Mouse (Mus musculus): ENCODE measurements around the gene Arhgap22. TPM values are rescaled to one million over a fixed set of nuclear protein-coding genes. Genes with fewer than 3 reads are reported as not detected.

Gene Arhgap22
- polyA plus RNA-seq, 1 experiment from 2014 or later = 1.8 TPM

GRCm38 (mm10) chr14:33278374-33278773 is 64.5 kb downstream of the Arhgap22 start:
- WGBS = 71% methylated on average over 2 of the region's 2 CpGs
- Histone ChIP-seq H3K36me3 (ENCODE audit: control insufficient read depth, insufficient read depth, low read length) (no peaks in the 10 kb centered on the region), H3K9ac (ENCODE audit: low read length) (no peak overlapping the region), H3K4me3 (ENCODE audit: low read depth, low read length) (no peak overlapping the region), H3K9me3 (ENCODE audit: control insufficient read depth, low read length) (no peaks in the 10 kb centered on the region), H3K4me1 (replicated peaks; ENCODE audit: control insufficient read depth, insufficient read depth, low read length) (no peaks in the 10 kb centered on the region), H3K27ac (ENCODE audit: low read depth, low read length) (no peak overlapping the region), H3K4me2 (ENCODE audit: low read depth, low read length, severe bottlenecking) (no peak overlapping the region), H3K27me3 (ENCODE audit: control insufficient read depth, insufficient read depth, low read length) (no peaks in the 10 kb centered on the region)
- ATAC-seq (replicated peaks; ENCODE audit: low FRiP score) = no peak
- no peak for DNase-seq (ENCODE audit: low spot score)

DNA sequence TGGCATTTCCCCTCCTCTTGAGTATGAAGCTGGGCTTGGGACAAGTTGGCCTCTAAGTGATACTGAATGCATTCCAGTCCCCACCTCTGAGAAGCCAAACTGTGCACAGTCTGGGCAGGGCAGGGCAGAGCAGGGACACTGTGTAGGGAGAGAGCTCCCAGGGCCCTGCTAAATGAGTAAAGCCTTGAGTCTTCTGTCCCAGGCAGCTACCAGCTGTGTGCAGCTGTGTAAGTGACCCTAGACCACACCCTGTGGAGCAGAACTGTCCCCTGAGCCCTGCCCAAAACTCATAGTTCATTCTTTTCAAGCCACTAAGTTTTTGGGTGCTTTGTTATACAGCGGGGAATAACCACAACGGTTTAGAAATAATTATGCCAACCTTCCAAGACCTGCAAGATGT is 67.1 kb downstream of the Arhgap22 start:
- no peak overlapping the region for H3K4me2 ChIP-seq (ENCODE audit: low read depth, low read length, severe bottlenecking)
- no peaks in the 10 kb centered on the region for H3K27me3 ChIP-seq (ENCODE audit: control insufficient read depth, insufficient read depth, low read length)
- H3K9ac ChIP-seq (ENCODE audit: low read length) = no peak overlapping the region
- H3K9me3 ChIP-seq (ENCODE audit: control insufficient read depth, low read length) = no peaks in the 10 kb centered on the region
- no peaks in the 10 kb centered on the region for H3K4me1 ChIP-seq (replicated peaks; ENCODE audit: control insufficient read depth, insufficient read depth, low read length)
- ATAC-seq (replicated peaks; ENCODE audit: low FRiP score) (no peak), DNase-seq (ENCODE audit: low spot score) (no peak)
- no peak overlapping the region for H3K27ac ChIP-seq (ENCODE audit: low read depth, low read length)
- H3K4me3 ChIP-seq (ENCODE audit: low read depth, low read length) = no peak overlapping the region
- 94% methylated on average over 2 of the region's 2 CpGs for WGBS
- no peaks in the 10 kb centered on the region for H3K36me3 ChIP-seq (ENCODE audit: control insufficient read depth, insufficient read depth, low read length)

DNA sequence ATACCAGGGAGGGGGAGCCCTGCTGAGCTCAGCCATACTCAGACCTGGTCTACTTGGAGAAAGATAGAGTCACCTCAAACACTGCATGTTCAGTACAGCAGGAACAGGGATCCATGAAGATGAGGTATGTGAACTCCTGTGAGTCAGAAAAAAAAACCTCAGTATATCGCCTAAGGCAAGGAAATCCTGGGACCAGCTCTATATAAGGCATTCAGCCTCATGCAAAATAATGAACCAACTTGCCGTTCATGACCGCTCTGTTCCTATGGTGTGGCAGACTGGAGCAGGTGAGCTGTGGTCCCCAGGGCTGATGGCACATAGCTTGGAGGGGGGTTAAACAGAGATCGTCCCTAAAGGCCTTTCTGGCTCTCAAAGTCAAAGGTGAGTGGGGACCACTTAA is 68.6 kb downstream of the Arhgap22 start:
- WGBS = 89% methylated on average over 4 of the region's 4 CpGs
- ATAC-seq (replicated peaks; ENCODE audit: low FRiP score) = no peak
- Histone ChIP-seq H3K4me3 (ENCODE audit: low read depth, low read length) (no peak overlapping the region), H3K36me3 (ENCODE audit: control insufficient read depth, insufficient read depth, low read length) (no peaks in the 10 kb centered on the region), H3K27me3 (ENCODE audit: control insufficient read depth, insufficient read depth, low read length) (no peaks in the 10 kb centered on the region), H3K27ac (ENCODE audit: low read depth, low read length) (no peak overlapping the region), H3K4me1 (replicated peaks; ENCODE audit: control insufficient read depth, insufficient read depth, low read length) (no peaks in the 10 kb centered on the region), H3K9me3 (ENCODE audit: control insufficient read depth, low read length) (no peaks in the 10 kb centered on the region), H3K4me2 (ENCODE audit: low read depth, low read length, severe bottlenecking) (no peak overlapping the region), H3K9ac (ENCODE audit: low read length) (no peak overlapping the region)
- no peak for DNase-seq (ENCODE audit: low spot score)

GRCm38 (mm10) chr14:33287920-33288319 is 74.1 kb downstream of the Arhgap22 start:
- Histone ChIP-seq H3K4me1 (replicated peaks; ENCODE audit: control insufficient read depth, insufficient read depth, low read length) (no peaks in the 10 kb centered on the region), H3K36me3 (ENCODE audit: control insufficient read depth, insufficient read depth, low read length) (no peaks in the 10 kb centered on the region), H3K4me3 (ENCODE audit: low read depth, low read length) (no peak overlapping the region), H3K9me3 (ENCODE audit: control insufficient read depth, low read length) (no peaks in the 10 kb centered on the region), H3K4me2 (ENCODE audit: low read depth, low read length, severe bottlenecking) (no peak overlapping the region), H3K27me3 (ENCODE audit: control insufficient read depth, insufficient read depth, low read length) (no peaks in the 10 kb centered on the region), H3K9ac (ENCODE audit: low read length) (no peak overlapping the region), H3K27ac (ENCODE audit: low read depth, low read length) (no peak overlapping the region)
- whole genome bisulfite sequencing = 72% methylated on average over 4 of the region's 4 CpGs
- DNase-seq (ENCODE audit: low spot score) (no peak), ATAC-seq (replicated peaks; ENCODE audit: low FRiP score) (no peak)

DNA sequence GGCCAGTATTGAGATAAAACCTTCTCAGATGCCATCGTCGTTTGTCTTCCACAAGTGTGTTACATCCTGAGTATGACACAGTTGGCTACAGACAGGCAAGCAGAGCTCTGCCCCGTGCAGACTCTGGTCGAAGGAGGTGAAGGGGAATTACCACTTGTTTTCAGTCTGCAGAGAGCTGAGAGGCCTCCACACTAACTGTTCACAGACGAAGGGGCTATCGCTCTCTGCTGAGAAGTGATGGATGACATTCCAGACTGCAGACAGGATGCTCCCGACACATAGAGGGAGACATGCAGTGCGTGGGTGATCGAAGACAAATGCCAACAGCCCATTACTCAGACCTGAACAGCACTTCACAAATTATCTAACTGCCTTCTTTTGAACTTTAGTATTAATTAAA is 76.2 kb downstream of the Arhgap22 start:
- Histone ChIP-seq H3K27ac (ENCODE audit: low read depth, low read length) (no peak overlapping the region), H3K4me1 (replicated peaks; ENCODE audit: control insufficient read depth, insufficient read depth, low read length) (no peaks in the 10 kb centered on the region), H3K9ac (ENCODE audit: low read length) (no peak overlapping the region), H3K9me3 (ENCODE audit: control insufficient read depth, low read length) (no peaks in the 10 kb centered on the region), H3K4me2 (ENCODE audit: low read depth, low read length, severe bottlenecking) (no peak overlapping the region), H3K36me3 (ENCODE audit: control insufficient read depth, insufficient read depth, low read length) (no peaks in the 10 kb centered on the region), H3K27me3 (ENCODE audit: control insufficient read depth, insufficient read depth, low read length) (no peaks in the 10 kb centered on the region), H3K4me3 (ENCODE audit: low read depth, low read length) (no peak overlapping the region)
- ATAC-seq (replicated peaks; ENCODE audit: low FRiP score) (no peak), DNase-seq (ENCODE audit: low spot score) (no peak)
- 87% methylated on average over 9 of the region's 9 CpGs for WGBS

GRCm38 (mm10) chr14:33294488-33294887 is 80.7 kb downstream of the Arhgap22 start:
- DNase-seq (ENCODE audit: low spot score) (no peak), ATAC-seq (replicated peaks; ENCODE audit: low FRiP score) (no peak)
- Histone ChIP-seq H3K9ac (ENCODE audit: low read length) (no peak overlapping the region), H3K27me3 (ENCODE audit: control insufficient read depth, insufficient read depth, low read length) (no peaks in the 10 kb centered on the region), H3K36me3 (ENCODE audit: control insufficient read depth, insufficient read depth, low read length) (no peaks in the 10 kb centered on the region), H3K4me3 (ENCODE audit: low read depth, low read length) (no peak overlapping the region), H3K4me1 (replicated peaks; ENCODE audit: control insufficient read depth, insufficient read depth, low read length) (no peaks in the 10 kb centered on the region), H3K9me3 (ENCODE audit: control insufficient read depth, low read length) (no peaks in the 10 kb centered on the region), H3K4me2 (ENCODE audit: low read depth, low read length, severe bottlenecking) (no peak overlapping the region), H3K27ac (ENCODE audit: low read depth, low read length) (no peak overlapping the region)
- WGBS = 57% methylated on average over 1 of the region's 1 CpGs

DNA sequence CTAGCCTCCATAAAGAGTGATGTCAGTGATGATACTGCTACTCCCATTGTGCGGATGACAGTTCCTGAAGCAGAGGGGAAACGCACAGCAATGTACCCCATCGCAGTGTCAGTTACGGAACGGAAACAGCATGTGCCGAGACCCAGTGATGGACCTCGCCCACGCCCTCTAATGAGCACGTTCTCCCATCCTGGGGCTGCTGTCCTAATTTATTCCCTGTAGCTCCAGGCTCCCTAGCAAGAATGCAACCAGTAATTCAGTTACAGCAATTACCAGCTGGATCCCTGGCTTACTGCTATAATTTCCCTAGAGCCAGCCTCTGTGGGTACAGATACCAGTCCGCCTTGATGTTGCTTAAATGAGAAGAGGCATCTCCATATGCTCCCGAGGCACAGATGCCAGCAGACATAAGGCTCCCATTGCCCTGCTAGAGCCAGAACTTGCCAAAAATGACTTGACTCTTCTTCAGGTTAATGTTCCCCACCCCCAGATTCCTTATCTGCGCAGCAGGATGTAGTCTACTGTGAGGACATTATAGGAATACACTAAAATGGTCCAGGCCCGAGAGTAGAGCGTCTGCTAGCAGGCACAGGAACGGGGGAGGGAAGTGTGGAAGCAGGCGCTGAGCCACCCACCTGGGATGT is 83.0 kb downstream of the Arhgap22 start:
- H3K9me3 ChIP-seq (ENCODE audit: control insufficient read depth, low read length) = no peaks in the 10 kb centered on the region
- no peak overlapping the region for H3K4me2 ChIP-seq (ENCODE audit: low read depth, low read length, severe bottlenecking)
- DNase-seq (ENCODE audit: low spot score) (no peak), ATAC-seq (replicated peaks; ENCODE audit: low FRiP score) (no peak)
- H3K9ac ChIP-seq (ENCODE audit: low read length) = no peak overlapping the region
- H3K27ac ChIP-seq (ENCODE audit: low read depth, low read length) = no peak overlapping the region
- 88% methylated on average over 16 of the region's 16 CpGs for WGBS
- H3K36me3 ChIP-seq (ENCODE audit: control insufficient read depth, insufficient read depth, low read length) = no peaks in the 10 kb centered on the region
- no peak overlapping the region for H3K4me3 ChIP-seq (ENCODE audit: low read depth, low read length)
- H3K4me1 ChIP-seq (replicated peaks; ENCODE audit: control insufficient read depth, insufficient read depth, low read length) = no peaks in the 10 kb centered on the region
- no peaks in the 10 kb centered on the region for H3K27me3 ChIP-seq (ENCODE audit: control insufficient read depth, insufficient read depth, low read length)

DNA sequence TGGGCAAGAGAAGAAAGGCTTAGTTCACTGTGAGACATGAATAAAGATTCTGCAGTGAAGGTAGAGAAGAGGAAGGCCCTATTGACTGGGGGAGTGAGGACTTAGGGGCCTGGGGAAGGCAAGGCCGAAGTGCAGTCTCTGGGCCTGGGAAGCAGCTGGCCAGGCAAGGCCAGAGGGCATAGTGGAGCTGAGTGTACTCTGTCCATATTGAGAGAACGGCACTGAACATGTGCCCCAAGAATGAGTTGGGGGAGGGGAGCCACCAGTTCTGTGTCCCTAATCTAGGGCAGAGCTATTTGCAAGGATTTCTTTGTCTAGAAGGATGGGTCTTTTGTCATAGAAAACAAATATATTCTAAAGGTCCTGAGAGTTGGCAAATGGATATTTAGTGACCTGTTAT is 86.8 kb downstream of the Arhgap22 start:
- no peaks in the 10 kb centered on the region for H3K9me3 ChIP-seq (ENCODE audit: control insufficient read depth, low read length)
- H3K36me3 ChIP-seq (ENCODE audit: control insufficient read depth, insufficient read depth, low read length) = no peaks in the 10 kb centered on the region
- H3K9ac ChIP-seq (ENCODE audit: low read length) = no peak overlapping the region
- no peaks in the 10 kb centered on the region for H3K4me1 ChIP-seq (replicated peaks; ENCODE audit: control insufficient read depth, insufficient read depth, low read length)
- H3K27ac ChIP-seq (ENCODE audit: low read depth, low read length) = no peak overlapping the region
- no peak overlapping the region for H3K4me3 ChIP-seq (ENCODE audit: low read depth, low read length)
- no peak for ATAC-seq (replicated peaks; ENCODE audit: low FRiP score)
- 43% methylated on average over 2 of the region's 2 CpGs for WGBS
- no peak overlapping the region for H3K4me2 ChIP-seq (ENCODE audit: low read depth, low read length, severe bottlenecking)
- DNase-seq (ENCODE audit: low spot score) = no peak
- H3K27me3 ChIP-seq (ENCODE audit: control insufficient read depth, insufficient read depth, low read length) = no peaks in the 10 kb centered on the region

GRCm38 (mm10) chr14:33303348-33303819 is 89.6 kb downstream of the Arhgap22 start:
- Histone ChIP-seq H3K9me3 (ENCODE audit: control insufficient read depth, low read length) (no peaks in the 10 kb centered on the region), H3K27me3 (ENCODE audit: control insufficient read depth, insufficient read depth, low read length) (no peaks in the 10 kb centered on the region), H3K9ac (ENCODE audit: low read length) (no peak overlapping the region)

More at GRCm38 (mm10) chr14:33303348-33303819, 89.6 kb downstream of the Arhgap22 start:
- H3K4me2 ChIP-seq (ENCODE audit: low read depth, low read length, severe bottlenecking) = no peak overlapping the region
- no peaks in the 10 kb centered on the region for H3K36me3 ChIP-seq (ENCODE audit: control insufficient read depth, insufficient read depth, low read length)
- ATAC-seq (replicated peaks; ENCODE audit: low FRiP score) = no peak; the same call in 1 of the 2 replicates
- no peaks in the 10 kb centered on the region for H3K4me1 ChIP-seq (replicated peaks; ENCODE audit: control insufficient read depth, insufficient read depth, low read length)
- no peak overlapping the region for H3K4me3 ChIP-seq (ENCODE audit: low read depth, low read length)
- H3K27ac ChIP-seq (ENCODE audit: low read depth, low read length) = no peak overlapping the region
- 35% methylated on average over 9 of the region's 9 CpGs for WGBS
- peak; percentile 80 for DNase-seq (ENCODE audit: low spot score)
